Mouse (Mus musculus): ENCODE measurements around the gene Abat.

Gene Abat

DNA sequence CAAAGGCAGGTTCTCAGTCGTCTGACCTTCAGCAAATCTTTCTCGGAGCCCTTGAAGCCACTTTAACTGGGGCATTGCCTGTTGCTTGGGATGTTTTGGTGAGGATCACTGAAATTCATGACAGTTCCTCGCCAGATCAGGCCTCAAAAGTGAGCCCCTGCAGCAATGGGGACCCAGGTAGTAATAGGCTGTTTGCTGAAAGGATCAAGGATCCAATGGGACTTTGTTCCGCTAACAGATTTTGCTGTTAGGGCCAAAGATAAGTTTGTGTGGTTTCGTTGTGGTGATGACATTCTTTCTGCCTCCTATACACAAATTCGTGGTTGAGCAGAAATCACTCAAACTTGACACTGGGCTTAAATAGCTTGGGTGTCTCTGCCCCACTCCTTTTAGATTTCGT is 124.9 kb downstream of the Abat start:
- no peak for DNase-seq

DNA sequence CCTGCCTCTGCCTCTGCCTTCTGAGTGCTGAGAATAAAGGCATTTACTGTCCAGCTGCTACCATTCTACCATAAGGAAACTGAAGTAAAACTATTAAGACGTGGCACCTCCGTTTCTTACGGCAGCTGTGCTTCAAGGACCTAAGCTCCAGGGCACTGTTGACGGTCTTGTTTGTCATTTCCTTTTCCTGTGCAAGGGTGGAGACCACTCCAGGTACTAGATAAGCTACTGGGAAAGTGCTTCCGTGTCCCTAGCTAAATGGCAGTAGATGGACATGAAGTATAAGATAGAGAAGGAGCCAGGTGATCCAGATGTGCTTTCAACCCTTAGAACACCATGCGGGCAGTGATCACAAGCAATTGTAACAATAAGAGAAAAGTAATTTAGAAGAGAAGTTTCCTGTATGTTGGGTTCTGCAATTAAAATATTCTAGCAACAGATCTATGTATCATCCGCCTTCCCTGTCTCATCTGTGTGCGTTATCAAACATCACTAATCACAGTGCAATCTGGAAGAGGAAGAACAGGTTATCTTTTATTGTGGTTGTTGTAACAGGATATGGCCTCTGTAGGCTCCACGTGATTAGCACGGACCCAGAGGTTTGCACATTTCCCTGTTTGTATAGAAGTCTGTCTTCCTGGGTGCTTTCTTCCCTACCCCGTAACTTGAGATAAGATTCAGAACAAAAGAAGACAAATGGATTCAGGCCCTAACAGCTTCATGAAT is 126.4 kb downstream of the Abat start:
- DNase-seq = no peak

DNA sequence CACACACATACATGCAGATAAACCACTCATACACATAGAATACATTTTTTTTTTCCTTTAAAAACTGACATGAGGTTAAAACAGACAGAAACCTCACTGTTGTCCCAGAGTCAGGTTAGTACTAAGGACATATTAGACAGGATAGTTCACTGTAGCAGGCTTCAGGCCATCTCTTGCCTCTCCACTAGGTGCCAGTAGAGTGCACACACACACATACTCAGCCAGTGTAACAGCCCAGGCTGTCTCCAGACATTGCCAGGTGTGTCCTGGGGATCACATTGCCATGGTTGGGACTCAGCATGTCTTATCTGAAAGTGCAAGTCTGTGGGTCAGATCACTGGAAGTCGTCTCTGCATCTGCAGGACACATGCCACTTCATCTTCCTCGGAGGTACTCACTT is 130.6 kb downstream of the Abat start:
- DNase-seq = peak in 1 of 2 experiments; percentile 19

DNA sequence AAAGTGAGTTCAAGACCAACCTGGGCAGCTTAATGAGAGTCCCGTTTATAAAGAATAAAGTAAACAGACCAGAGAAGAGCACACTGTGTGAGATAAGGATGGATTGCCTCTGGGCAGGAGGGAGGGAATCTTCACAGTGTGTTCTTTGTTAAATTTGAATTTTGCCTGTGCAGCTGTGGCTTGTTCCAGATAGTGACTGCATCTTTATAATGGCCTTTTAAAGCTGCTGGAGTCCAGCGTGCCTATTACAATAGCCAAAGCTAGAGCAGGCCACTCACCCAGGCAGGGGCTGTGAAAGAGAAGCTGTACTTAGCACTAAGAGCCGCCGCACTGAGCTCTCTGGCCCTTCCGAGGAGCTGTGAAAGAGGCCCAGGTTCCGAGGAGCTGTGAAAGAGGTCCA is 132.3 kb downstream of the Abat start:
- no peak for DNase-seq

DNA sequence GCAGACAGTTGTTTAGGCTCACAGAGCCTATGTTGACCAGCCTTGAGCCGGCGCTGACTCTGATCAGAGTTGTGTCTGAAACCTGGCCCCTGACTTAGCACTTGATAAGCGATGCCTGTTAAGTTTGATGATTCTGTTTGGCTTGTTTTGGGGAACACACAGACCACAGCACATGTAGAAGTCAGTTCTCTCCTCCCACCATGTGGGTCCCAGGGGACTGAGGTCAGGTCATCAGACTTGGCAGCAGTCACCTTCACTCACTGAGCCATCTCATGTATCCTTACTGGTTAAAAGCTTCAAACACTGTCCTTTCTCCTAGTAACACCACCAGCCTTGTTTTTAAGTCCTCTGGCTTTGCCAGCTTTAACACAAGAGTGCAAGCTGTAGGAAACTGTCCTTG is 136.8 kb downstream of the Abat start:
- no peak for DNase-seq

GRCm38 (mm10) chr16:8655108-8655507 is 141.9 kb downstream of the Abat start:
- DNase-seq = no peak

GRCm38 (mm10) chr16:8655599-8655998 is 142.4 kb downstream of the Abat start:
- DNase-seq = no peak

GRCm38 (mm10) chr16:8656256-8656655 is 143.0 kb downstream of the Abat start:
- no peak for DNase-seq

DNA sequence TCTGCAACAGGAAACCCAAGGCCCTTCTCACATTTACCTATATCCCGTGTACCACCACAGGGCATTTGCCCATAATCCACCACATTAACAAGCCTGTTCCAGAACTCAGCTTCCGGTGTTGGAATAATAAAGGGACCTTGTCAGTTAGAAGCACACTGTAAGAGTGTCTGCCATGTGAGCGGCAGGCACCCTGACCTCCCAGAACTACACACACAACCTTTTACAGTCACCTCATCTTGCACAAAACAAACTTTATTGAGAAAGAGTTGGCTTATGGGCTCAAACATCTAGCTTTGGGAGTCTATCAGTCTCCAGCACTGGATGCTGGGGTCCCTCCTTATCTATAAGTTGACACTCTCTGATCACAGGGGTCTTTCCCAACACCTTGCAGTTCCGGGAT is 145.1 kb downstream of the Abat start:
- no peak for DNase-seq

- no peak for DNase-seq
Measured at GRCm38 (mm10) chr16:8658764-8659163, 145.5 kb downstream of the Abat start.

DNA sequence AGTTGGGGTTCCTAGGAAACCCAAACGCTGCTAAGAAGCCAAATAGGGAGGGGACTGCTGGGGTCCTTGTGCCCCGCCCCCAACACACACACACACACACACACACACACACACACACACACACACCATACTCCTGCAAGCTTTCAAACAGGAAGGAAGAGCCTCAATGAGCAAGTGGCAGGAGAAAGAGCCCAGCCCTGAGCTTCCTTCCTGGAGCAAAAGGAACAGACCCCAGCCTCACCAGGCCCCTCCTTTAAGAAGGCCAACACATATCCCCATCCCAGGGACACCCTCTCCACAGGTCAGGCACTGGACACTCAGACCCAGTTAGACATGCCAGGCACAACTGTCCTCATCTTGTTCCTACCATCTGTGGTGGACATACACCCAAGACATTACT is 149.8 kb downstream of the Abat start:
- DNase-seq = no peak

GRCm38 (mm10) chr16:8663606-8664539 is 150.6 kb downstream of the Abat start:
- DNase-seq = no peak

DNA sequence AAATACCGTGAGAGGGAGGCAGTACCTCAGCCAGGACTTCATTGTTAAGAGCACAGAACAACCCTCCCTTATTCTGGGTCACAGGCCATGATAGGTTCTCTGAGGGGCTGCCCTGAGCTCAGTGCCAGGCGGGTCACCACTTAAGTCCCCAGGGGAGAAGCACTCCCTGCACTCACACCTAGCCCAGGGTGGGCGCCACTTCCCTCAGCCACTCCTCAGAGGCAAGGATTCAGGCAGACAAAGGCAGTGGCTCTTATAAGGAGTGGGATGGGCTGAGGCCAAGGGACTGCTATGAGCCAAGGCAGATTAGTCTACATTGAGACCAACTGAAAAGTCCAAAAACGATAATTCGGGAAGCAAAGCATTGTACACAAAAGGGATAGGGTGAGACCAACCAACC is 152.1 kb downstream of the Abat start:
- no peak for DNase-seq

- DNase-seq = no peak
Measured at GRCm38 (mm10) chr16:8666452-8666851, 153.2 kb downstream of the Abat start.

GRCm38 (mm10) chr16:8667261-8667660 is 154.0 kb downstream of the Abat start:
- DNase-seq = no peak

DNA sequence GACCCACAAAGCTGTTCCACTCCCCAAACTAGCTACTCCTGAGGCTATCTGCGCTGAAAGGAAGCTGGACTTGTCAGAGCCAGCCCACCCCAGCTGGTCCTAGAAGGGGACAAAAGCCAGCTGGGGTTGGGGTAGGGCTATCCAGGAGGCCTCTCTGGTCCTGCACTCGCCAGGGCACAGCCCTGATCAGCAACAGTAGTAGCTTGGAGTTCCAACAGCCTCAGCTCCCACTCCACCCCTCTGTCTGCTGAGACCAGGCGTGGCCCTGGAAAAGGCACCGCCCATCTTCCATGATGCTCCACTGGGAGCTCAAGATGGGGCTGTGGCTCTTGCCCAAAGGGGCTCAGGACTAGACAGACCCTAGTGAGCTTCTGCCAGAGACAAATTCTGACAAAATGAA is 154.6 kb downstream of the Abat start:
- DNase-seq = no peak

DNA sequence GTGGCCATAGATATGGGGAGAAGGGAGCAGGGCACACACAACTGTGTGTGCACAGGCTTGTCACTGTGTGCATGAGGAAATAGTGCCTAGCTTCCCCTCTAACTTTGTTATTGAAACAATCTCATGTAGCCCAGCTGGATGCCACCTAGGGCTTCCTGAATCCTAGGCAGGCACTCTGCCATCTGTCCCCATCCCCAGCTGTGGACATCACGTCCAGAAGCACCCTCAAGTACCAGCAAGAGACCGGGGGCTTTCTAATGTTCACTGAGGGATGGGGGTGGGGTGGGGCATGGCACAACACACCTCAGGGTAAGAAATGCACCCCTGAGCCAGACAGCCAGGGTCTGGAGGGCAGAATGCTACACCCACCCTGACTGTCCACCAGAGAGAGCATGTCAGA is 155.2 kb downstream of the Abat start:
- DNase-seq = no peak

- no peak for DNase-seq
Measured at GRCm38 (mm10) chr16:8669432-8669831, 156.2 kb downstream of the Abat start.

GRCm38 (mm10) chr16:8670041-8671035 is 157.1 kb downstream of the Abat start:
- no peak for DNase-seq

All from thymus, adult 18-20 months (tissue).